Mouse (Mus musculus): Measurements from ENCODE around the gene Micall1.

Gene Micall1

GRCm38 (mm10) chr15:79185213-79185612 lies 76.5 kb downstream of the Micall1 start:
- no peak for DNase-seq (ENCODE audit: low spot score in 2 of 2)

Measured in cerebellum, postnatal 4 days (tissue).